In the genomic region with DNA sequence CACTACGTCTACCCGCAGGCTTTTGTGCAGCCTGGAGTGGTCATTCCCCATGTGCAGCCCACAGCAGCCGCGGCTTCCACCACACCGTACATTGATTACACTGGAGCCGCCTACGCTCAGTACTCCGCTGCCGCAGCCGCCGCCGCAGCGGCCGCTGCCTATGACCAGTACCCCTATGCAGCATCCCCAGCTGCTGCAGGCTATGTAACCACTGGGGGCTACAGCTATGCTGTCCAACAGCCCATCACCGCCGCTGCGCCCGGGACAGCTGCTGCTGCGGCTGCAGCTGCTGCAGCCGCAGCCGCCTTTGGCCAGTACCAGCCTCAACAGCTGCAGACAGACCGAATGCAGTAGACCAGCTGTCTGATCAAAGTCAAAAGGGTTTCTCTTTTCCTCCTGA, we compare ENCODE assay signal across 14 mouse cellular contexts. TPM values are rescaled to one million over a fixed set of nuclear protein-coding genes. Genes with fewer than 3 reads are reported as not detected.
A peak's percentile ranks its signal among the peaks of the same experiment; 100 is the strongest.
DNase-seq lines count a peak whose midpoint lies in the region; ATAC-seq lines count a peak whose summit lies in the region.
"Had no signal": no experiment of that assay in that cellular context is flagged by ENCODE, and none has a peak within 500 bp of the region (broad histone marks: within the 10 kb centered on the region; RNA-seq: fewer than 3 reads in every experiment).

No protein-coding gene starts in this region.

- ATAC-seq in heart, embryonic 13.5 days (ENCODE audit: extremely low read depth, insufficient number of reproducible peaks, low FRiP score, low TSS enrichment), result no peak
- ATAC-seq in neural tube, embryonic 11.5 days (ENCODE audit: insufficient read depth, low FRiP score, low TSS enrichment), result no peak
- ATAC-seq in hindbrain, embryonic 14.5 days (ENCODE audit: low FRiP score), result no peak
- no peak for ATAC-seq in stomach, embryonic 16.5 days (ENCODE audit: insufficient read depth, low FRiP score)
- no peak for ATAC-seq in granulocyte monocyte progenitor cell, adult 5-6 weeks (replicated peaks; ENCODE audit: poor library complexity, severe bottlenecking)
- ATAC-seq: activated CD4-positive, CD25-positive, alpha-beta regulatory T cell, adult 4 months had no signal

- peaks cover 46% of the 10 kb centered on the region for H3K4me1 ChIP-seq in heart, embryonic 13.5 days
- H3K4me1 ChIP-seq in neural tube, embryonic 11.5 days (ENCODE audit: control insufficient read depth, insufficient read depth, low read length), result no peaks in the 10 kb centered on the region
- no peaks in the 10 kb centered on the region for H3K4me1 ChIP-seq in hindbrain, embryonic 14.5 days (replicated peaks; ENCODE audit: control insufficient read depth, insufficient read depth, low read length)
- H3K4me1 ChIP-seq in stomach, embryonic 16.5 days (ENCODE audit: control insufficient read depth, insufficient read depth, low read length), result no peaks in the 10 kb centered on the region
- H3K4me1 ChIP-seq: neural tube, embryonic 13.5 days had no signal

- no peaks in the 10 kb centered on the region for H3K9me3 ChIP-seq in heart, embryonic 13.5 days
- H3K9me3 ChIP-seq in neural tube, embryonic 11.5 days (ENCODE audit: control insufficient read depth, low read length), result no peaks in the 10 kb centered on the region
- no peaks in the 10 kb centered on the region for H3K9me3 ChIP-seq in hindbrain, embryonic 14.5 days (ENCODE audit: control insufficient read depth, low read length)
- no peaks in the 10 kb centered on the region for H3K9me3 ChIP-seq in stomach, embryonic 16.5 days (replicated peaks; ENCODE audit: control insufficient read depth, low read length)
- H3K9me3 ChIP-seq: neural tube, embryonic 13.5 days had no signal

- intact Hi-C loops in heart, postnatal 36 days (cut with DNase I), result loop anchor here (5.0 kb wide), 2 partner anchors 93 to 143 kb away; no protein-coding TSS in a partner anchor

- no peaks in the 10 kb centered on the region for H3K27me3 ChIP-seq in heart, embryonic 13.5 days (replicated peaks)
- H3K27me3 ChIP-seq in neural tube, embryonic 11.5 days (ENCODE audit: control insufficient read depth, insufficient read depth, low read length), result no peaks in the 10 kb centered on the region
- no peaks in the 10 kb centered on the region for H3K27me3 ChIP-seq in hindbrain, embryonic 14.5 days (ENCODE audit: control insufficient read depth, insufficient read depth, low read length)
- no peaks in the 10 kb centered on the region for H3K27me3 ChIP-seq in stomach, embryonic 16.5 days (ENCODE audit: control insufficient read depth, insufficient read depth, low read length)
- H3K27me3 ChIP-seq: CH12.LX; neural tube, embryonic 13.5 days had no signal

- peak overlapping the region; percentile 14; the same call in 1 of the 2 replicates for H3K4me3 ChIP-seq in heart, embryonic 13.5 days
- H3K4me3 ChIP-seq in neural tube, embryonic 11.5 days (ENCODE audit: low read depth, low read length), result no peak overlapping the region
- H3K4me3 ChIP-seq in hindbrain, embryonic 14.5 days (replicated peaks; ENCODE audit: low read length), result no peak overlapping the region; the same call in 1 of the 2 replicates
- H3K4me3 ChIP-seq in stomach, embryonic 16.5 days (replicated peaks; ENCODE audit: low read length), result no peak overlapping the region
- H3K4me3 ChIP-seq: neural tube, embryonic 13.5 days had no signal

- 57% methylated on average over 22 of the region's 22 CpGs for WGBS in heart, embryonic 13.5 days
- 67% methylated on average over 22 of the region's 22 CpGs for WGBS in neural tube, embryonic 11.5 days
- WGBS in hindbrain, embryonic 14.5 days, result 78% methylated on average over 22 of the region's 22 CpGs
- 52% methylated on average over 22 of the region's 22 CpGs for WGBS in stomach, embryonic 16.5 days

- DNase-seq in heart, postnatal 36 days, result no peak
- peak; percentile 43 for DNase-seq in neural tube, embryonic 11.5 days (ENCODE audit: low spot score)
- DNase-seq in neural tube, embryonic 10.5 days (ENCODE audit: extremely low spot score, low spot score), result no peak
- no peak for DNase-seq in hindbrain, embryonic 14.5 days (ENCODE audit: low spot score)
- DNase-seq in retina, embryonic 14.5 days (ENCODE audit: low spot score), result no peak
- DNase-seq: cerebellum, adult 9-10 months; right cerebral cortex, postnatal 25 days had no signal

- H3K4me2 ChIP-seq in heart, embryonic 13.5 days, result peak overlapping the region; percentile 45
- H3K4me2 ChIP-seq in neural tube, embryonic 11.5 days (ENCODE audit: low read depth), result 0 out of 2 replicates have a peak overlapping the region, but pooled peaks have one; percentile 7
- H3K4me2 ChIP-seq in hindbrain, embryonic 14.5 days (replicated peaks), result 0 out of 2 replicates have a peak overlapping the region, but pooled peaks have one; percentile 21
- H3K4me2 ChIP-seq in stomach, embryonic 16.5 days (ENCODE audit: low read depth, low read length), result peak overlapping the region; percentile 20; the same call in 1 of the 2 replicates
- H3K4me2 ChIP-seq: neural tube, embryonic 13.5 days had no signal

- H3K27ac ChIP-seq in heart, embryonic 13.5 days (replicated peaks), result peak overlapping the region; percentile 99
- no peak overlapping the region for H3K27ac ChIP-seq in neural tube, embryonic 11.5 days (ENCODE audit: low read depth, low read length)
- no peak overlapping the region for H3K27ac ChIP-seq in hindbrain, embryonic 14.5 days
- no peak overlapping the region for H3K27ac ChIP-seq in stomach, embryonic 16.5 days (ENCODE audit: low read length)
- H3K27ac ChIP-seq: neural tube, embryonic 13.5 days had no signal

- H3K36me3 ChIP-seq in heart, embryonic 13.5 days, result peaks cover 36% of the 10 kb centered on the region
- H3K36me3 ChIP-seq in neural tube, embryonic 11.5 days (ENCODE audit: control insufficient read depth, insufficient read depth, low read length), result peaks cover 3% of the 10 kb centered on the region
- peaks cover 13% of the 10 kb centered on the region; the same call in 1 of the 2 replicates for H3K36me3 ChIP-seq in hindbrain, embryonic 14.5 days (replicated peaks; ENCODE audit: control insufficient read depth, insufficient read depth)
- H3K36me3 ChIP-seq in stomach, embryonic 16.5 days (ENCODE audit: control insufficient read depth, insufficient read depth, low read length), result no peaks in the 10 kb centered on the region

- H3K9ac ChIP-seq in heart, embryonic 13.5 days, result peak overlapping the region; percentile 71
- no peak overlapping the region for H3K9ac ChIP-seq in neural tube, embryonic 11.5 days (ENCODE audit: low read length)
- no peak overlapping the region for H3K9ac ChIP-seq in hindbrain, embryonic 14.5 days
- H3K9ac ChIP-seq in stomach, embryonic 16.5 days (ENCODE audit: low read length), result no peak overlapping the region
- H3K9ac ChIP-seq: neural tube, embryonic 13.5 days had no signal

RNA-seq across cellular contexts. Expression of a gene that starts 10.7 kb away (rescaled TPM):
- 34.9 and 44.8 TPM in 2 replicates for polyA plus RNA-seq in heart, embryonic 13.5 days (2015; fragmentation: Nextera tagmentation; extraction: Ambion mirVana)
- total RNA-seq in heart, postnatal 36 days (2021), result 100 to 1,000 TPM; 181 to 191 TPM
- 6.2 TPM in 2 replicates for polyA plus RNA-seq in neural tube, embryonic 11.5 days (2014; fragmentation: Nextera tagmentation; extraction: Ambion mirVana)
- polyA plus RNA-seq in hindbrain, embryonic 14.5 days (2014; fragmentation: Nextera tagmentation; extraction: Ambion mirVana), result 2.7 TPM in 2 replicates
- 1.1 and 2.0 TPM in 2 replicates for polyA plus RNA-seq in stomach, embryonic 16.5 days (2015; fragmentation: Nextera tagmentation; extraction: Ambion mirVana)
- total RNA-seq in granulocyte monocyte progenitor cell, adult 5-6 weeks (2014; fragmentation: Nextera tagmentation), result not detected in 2 replicates
- not detected in 2 replicates for total RNA-seq in granulocyte monocyte progenitor cell, adult 5-6 weeks (2017)
- total RNA-seq: CH12.LX; megakaryocyte progenitor cell, adult 5-6 weeks had no signal
- polyA plus RNA-seq: activated CD4-positive, CD25-positive, alpha-beta regulatory T cell, adult 4 months had no signal
